Mouse (Mus musculus): Measurements from ENCODE around the gene Phospho1. TPM values are rescaled to one million over a fixed set of nuclear protein-coding genes. Genes with fewer than 3 reads are reported as not detected.

Phospho1 gene
- total RNA-seq (2022), result 10 to 100 TPM; 44.2 to 51.8 (median 50.0) TPM

DNA sequence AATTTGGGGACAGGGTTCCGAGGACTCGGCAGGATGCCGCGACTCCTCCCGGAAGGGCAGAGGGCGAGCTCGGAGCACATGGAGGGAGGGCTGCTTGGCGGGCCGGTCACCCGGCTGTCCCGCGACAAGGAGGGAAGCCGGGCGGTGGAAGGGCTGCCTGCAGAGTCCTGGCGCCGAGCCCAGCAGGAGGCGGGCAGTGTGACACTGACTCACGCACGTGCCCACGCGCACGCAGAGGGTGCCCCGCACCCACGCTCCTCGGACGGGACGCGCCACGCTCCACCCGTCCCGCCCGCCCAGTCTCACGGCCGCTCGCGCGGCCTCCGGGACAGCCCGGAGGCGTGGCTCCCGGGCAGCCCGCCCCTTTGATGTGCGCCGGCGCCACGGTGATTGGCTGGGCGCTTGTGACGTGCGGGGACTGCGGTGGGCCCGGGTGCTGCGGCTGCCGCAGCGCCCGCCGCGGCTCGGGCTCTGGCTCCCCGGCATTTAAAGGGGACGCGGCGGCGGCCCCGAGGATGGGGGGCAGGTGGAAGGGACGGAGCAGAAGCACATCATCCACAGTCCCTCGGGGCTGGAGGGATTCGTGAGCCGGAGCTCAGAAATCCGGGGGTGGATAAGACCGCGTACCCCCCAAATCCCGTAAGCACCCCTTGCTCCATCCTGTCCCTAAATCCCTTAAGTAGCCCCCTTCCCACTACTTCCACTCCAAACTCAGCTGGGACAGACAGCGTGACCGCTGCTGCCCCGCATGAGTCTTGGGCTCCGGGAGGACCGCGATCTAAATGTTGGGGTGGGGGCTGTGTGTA is at the start of gene Phospho1:
Gene Phospho1, plus strand, starts transcription at position 429 of the 806 bp plus-strand sequence.
- peak; percentile 67 to 81 for DNase-seq (ENCODE audit: low spot score in 2 of 2)

- no peak for DNase-seq (ENCODE audit: low spot score in 2 of 2)
Measured at GRCm38 (mm10) chr11:95777323-95778297, 46.7 kb upstream of the Phospho1 start.

GRCm38 (mm10) chr11:95778831-95779251 is 45.5 kb upstream of the Phospho1 start:
- DNase-seq (ENCODE audit: low spot score in 2 of 2), result no peak

DNA sequence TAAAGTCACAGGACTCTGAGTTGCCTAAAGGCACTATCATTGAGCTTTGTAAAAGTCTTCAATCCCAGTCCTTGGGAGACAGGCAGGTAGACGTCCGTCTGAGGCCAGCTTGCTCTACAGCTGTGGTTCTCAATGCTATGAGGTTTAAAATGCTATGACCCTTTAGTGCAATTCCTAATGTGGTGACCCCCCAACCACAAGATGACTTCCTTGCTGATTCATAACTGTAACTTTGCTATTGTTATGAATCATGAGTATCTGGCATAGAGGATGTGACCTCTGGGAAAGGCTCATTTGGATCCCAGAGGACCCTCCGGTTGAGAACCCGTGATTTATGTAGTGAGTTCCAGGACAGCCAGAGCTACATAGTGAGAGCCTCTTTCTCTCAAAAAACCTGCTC is 44.9 kb upstream of the Phospho1 start:
- no peak for DNase-seq (ENCODE audit: low spot score in 2 of 2)

GRCm38 (mm10) chr11:95780480-95780879 is 43.8 kb upstream of the Phospho1 start:
- DNase-seq (ENCODE audit: low spot score in 2 of 2), result no peak

- DNase-seq (ENCODE audit: low spot score in 2 of 2), result no peak
Measured at GRCm38 (mm10) chr11:95781557-95781956, 42.7 kb upstream of the Phospho1 start.

- no peak for DNase-seq (ENCODE audit: low spot score in 2 of 2)
Measured at GRCm38 (mm10) chr11:95783457-95783856, 40.8 kb upstream of the Phospho1 start.

- no peak for DNase-seq (ENCODE audit: low spot score in 2 of 2)
Measured at GRCm38 (mm10) chr11:95783958-95784357, 40.3 kb upstream of the Phospho1 start.

- no peak for DNase-seq (ENCODE audit: low spot score in 2 of 2)
Measured at GRCm38 (mm10) chr11:95785675-95786074, 38.6 kb upstream of the Phospho1 start.

GRCm38 (mm10) chr11:95786511-95786910 is 37.8 kb upstream of the Phospho1 start:
- DNase-seq (ENCODE audit: low spot score in 2 of 2), result no peak

GRCm38 (mm10) chr11:95789451-95789891 is 34.8 kb upstream of the Phospho1 start:
- no peak for DNase-seq (ENCODE audit: low spot score in 2 of 2)

DNA sequence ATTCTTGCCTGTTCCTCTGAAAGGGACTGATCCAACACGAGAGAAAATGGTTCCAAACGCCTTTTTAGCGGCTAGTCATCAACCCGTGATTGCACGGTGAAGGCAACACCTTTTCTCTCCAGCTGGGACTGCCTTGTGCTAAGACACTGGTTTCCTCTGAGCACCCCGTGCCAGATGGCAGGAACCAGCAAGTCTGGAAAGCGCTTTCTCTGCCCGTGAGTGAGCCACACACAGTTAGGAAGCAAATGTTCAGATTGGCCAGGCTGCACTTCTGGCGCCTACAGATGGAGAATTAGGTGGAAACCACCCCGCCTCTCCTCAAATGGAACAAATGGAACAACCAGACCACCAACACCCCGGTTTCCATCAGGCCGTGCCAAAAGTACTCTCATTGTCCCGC is 32.5 kb upstream of the Phospho1 start:
- peak; percentile 85 to 86 for DNase-seq (ENCODE audit: low spot score in 2 of 2)

DNA sequence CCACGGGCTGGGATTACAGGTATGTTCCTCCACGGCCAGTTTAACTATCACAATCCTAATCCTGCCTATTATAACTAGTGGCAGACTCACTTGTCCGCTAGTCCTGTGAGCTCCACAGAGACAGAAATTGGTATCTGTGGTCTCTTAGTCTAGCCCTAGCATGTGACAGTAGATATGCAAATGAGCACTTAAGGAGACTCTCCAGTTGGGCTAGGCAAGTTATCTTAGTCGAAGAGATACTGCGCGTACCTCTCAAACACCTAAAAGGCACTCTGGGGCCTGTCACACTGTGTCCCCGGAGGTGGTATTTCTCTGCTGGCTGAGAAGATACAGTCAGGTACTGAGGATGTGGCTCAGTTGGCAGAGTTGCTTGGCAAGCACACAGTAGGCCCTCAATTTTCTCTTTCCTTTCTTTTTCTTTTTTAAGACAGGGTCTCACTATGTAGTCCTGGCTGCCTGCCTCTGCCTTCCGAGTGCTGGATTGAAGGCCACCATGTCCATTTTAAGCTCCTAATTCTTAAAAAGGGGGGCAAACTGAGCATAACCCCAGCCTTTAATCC is 31.3 kb upstream of the Phospho1 start:
- DNase-seq (ENCODE audit: low spot score in 2 of 2), result no peak

DNA sequence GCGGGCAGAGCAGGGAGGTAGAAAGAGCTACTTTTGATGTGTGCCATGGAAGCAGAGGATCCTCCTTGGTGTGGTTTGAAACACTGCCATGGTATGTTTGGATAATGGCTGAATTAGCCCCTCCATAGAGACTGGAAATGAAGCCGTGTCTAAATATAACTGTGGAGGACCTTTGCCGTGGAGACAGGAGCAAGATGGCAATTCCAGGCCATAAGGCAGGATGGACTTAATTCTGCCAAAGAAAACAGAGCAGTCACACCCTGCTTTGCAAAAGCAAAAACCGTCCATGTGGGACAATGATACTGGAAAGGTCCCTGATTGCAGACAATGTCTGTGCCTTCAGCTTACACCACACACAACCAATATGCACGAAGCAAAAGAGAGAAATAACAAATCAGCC is 30.1 kb upstream of the Phospho1 start:
- no peak for DNase-seq (ENCODE audit: low spot score in 2 of 2)

DNA sequence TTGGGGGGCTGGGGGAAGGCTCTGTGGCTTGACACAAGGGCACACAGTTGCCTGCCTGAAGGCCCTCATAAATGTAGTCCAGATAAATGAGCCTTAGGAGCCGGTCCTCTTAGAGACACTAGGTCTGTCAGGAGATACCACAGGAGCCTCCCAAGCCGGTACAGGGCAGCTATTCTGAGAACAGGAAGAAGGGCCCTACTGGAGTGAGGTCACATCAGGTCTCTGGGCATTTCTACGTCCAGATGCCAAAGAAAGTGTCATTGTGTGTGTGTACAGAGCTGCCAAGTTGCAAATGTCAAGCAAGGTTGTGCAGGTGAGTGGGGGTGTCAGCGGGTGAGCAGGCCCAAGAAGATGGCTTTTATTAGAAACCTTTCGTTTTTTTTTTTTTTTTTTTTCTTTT is 28.7 kb upstream of the Phospho1 start:
- no peak for DNase-seq (ENCODE audit: low spot score in 2 of 2)

GRCm38 (mm10) chr11:95805010-95805409 is 19.3 kb upstream of the Phospho1 start:
- no peak for DNase-seq (ENCODE audit: low spot score in 2 of 2)

DNA sequence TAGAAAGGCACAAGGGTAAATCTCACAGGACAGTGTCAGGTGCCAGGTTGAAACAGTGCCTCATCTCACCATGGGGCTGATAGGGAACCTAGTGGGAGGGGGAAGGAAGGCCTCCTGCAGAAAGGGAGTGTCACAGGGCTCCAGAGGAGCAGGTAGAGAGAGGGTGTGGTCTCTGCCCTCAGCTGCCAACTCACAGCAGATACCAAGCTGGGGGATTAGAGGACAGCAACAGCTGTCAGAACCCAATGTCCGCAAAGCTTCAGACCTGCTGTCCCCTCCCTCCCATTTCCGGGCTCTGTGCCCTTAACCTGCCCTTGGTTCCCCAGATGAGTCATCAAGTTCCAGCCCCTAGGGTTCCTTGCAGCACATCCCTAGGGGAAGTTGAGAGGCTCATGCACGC is 18.8 kb upstream of the Phospho1 start:
- DNase-seq (ENCODE audit: low spot score in 2 of 2), result no peak

GRCm38 (mm10) chr11:95807884-95808283 is 16.4 kb upstream of the Phospho1 start:
- DNase-seq (ENCODE audit: low spot score in 2 of 2), result no peak

- DNase-seq (ENCODE audit: low spot score in 2 of 2), result no peak
Measured at GRCm38 (mm10) chr11:95808448-95809011, 15.8 kb upstream of the Phospho1 start.

DNA sequence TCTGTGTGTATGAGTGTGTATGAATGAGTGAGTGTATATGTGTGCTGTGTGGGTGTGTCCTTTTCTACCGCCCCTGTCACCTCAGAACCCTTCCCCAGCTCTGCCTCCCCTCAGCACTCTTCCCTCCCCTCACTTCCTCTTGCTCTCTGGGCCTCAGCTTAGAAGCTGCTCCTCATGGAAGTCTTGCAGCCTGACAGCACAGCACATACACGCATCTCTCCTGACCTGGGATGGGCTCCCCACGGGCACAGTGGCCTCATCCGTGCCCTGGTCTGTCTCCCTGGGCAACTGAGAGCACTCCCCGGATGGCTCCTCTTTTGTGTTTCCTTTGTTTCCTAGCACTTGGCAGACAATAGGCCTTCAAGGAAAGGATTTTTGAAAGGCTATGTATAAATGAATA is 14.7 kb upstream of the Phospho1 start:
- no peak for DNase-seq (ENCODE audit: low spot score in 2 of 2)

DNA sequence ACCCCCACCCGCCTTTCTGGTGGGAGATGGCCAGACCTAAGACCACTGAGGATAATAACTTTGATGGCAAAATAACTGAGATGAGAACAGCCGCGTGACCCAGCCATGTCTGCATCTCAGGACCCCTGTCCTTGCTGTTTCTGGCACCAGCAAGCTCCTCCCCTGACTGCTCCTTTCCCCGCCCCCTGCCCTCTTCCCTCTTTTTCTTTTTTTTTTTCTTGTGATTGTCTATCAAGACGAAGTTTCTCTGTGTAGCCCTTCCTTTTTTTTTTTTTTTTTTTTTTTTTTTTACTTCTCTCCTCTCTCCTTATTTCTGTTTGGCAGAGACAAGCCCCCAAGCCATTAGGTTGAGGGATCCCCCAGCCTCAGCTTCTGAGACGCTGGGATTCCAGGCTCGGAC is 13.5 kb upstream of the Phospho1 start:
- no peak for DNase-seq (ENCODE audit: low spot score in 2 of 2)

Data from layer of hippocampus, adult 8-10 months (tissue).